Mouse (Mus musculus): ENCODE measurements at regions not wholly inside any gene's neighbourhood (a gene's known extent, or its start where the extent isn't known, plus 50 kb on each side); places are given as distances from the start of the nearest gene placed in this dataset.

DNA sequence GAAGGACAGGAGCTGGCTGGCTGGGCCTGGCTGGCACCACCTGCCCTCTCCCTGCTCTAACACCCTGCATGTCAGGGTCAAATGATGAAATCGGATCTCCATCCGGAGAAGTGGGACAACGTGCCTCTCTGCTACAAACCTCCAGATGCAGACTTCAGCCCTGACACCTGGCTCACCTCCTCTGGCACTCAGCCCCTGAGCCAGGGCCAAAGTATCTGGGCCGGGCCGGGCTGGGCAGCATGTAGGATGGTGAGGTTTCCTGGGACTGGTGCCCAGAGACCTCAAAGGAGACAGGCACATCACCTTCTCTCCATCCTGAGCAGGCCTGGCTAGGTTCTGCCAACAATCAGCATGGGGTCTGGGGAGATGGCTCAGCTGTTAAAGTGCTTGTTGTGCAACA, 113.5 kb downstream of the Tfcp2l1 start:
- DNase-seq: peak; percentile 53 to 56

GRCm38 (mm10) chr1:118748196-118748595, 120.5 kb downstream of the Tfcp2l1 start:
- DNase-seq: no peak

- DNase-seq: no peak
Measured at GRCm38 (mm10) chr1:118752869-118753268, 125.1 kb downstream of the Tfcp2l1 start.

GRCm38 (mm10) chr1:118756171-118756865, 128.6 kb downstream of the Tfcp2l1 start:
- no peak for DNase-seq

DNA sequence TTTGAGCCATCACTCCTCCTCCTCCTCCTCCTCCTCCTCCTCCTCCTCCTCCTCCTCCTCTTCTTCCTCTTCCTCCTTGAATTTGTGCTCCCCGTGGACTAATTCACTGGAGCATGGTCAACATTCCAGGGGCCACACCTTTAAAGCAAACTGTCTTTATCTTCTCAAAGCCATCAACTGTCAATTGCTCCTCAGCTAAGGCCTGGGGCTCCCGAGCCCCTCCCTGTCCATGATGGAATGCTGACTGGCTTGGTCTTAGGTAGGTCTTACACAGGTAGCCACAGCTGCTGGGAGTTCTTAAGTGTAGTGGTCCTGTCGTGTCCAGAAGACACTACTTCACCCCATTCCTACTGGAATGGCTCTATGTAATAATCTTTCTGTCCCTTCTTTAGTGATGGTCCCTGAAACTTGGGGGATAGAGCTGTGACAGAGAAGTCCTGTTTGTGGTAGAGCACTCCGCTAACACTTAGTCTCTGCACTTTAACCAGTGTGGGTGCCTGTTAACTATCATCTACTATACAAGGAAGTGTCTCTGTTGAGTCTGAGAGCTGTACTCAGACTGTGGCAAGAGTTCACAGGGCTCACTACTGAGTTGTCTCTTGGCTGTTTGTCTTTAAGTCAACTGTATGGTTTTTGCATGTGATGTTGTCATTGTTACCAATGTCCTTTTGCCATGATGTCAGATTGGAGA, 129.7 kb downstream of the Tfcp2l1 start:
- DNase-seq: no peak

GRCm38 (mm10) chr1:118758031-118758400, 130.3 kb downstream of the Tfcp2l1 start:
- DNase-seq: no peak

- peak; percentile 80 to 90 for DNase-seq
Measured at GRCm38 (mm10) chr1:118759141-118759932, 131.6 kb downstream of the Tfcp2l1 start.

GRCm38 (mm10) chr1:118765525-118765924, 137.8 kb downstream of the Tfcp2l1 start:
- peak; percentile 38 to 64 for DNase-seq

GRCm38 (mm10) chr1:118768831-118769230, 141.1 kb downstream of the Tfcp2l1 start:
- DNase-seq: peak; percentile 36 to 63

DNA sequence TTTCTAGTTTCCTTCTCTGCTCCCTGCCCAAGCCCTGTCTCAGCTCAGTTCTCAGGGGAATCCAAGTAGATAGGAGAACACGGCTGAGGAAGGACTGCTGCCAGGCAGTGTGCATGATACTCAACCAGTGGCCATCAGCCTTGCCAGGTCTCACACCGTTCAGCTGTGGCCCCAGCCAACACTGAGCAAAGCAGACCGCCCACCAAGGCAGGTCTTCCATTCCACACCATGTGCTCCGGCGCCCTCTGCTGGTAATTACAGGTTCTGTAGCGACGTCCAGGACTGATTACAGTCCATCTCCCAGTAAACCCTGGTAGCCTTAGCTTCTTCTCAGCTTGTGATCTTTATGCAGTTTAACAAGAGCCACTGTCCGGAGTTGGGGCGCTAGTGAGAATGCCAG, 144.5 kb downstream of the Tfcp2l1 start:
- peak; percentile 64 to 81 for DNase-seq

GRCm38 (mm10) chr1:118776594-118777441, 149.1 kb downstream of the Tfcp2l1 start:
- no peak for DNase-seq

Data from cerebellum, postnatal 25 days (tissue).